Mouse (Mus musculus): Measurements from ENCODE around the gene Kif14. TPM values are rescaled to one million over a fixed set of nuclear protein-coding genes. Genes with fewer than 3 reads are reported as not detected.
"Not testable (repeated sequence)": the region's sequence is repeated elsewhere in the genome, so short reads cannot be mapped to it uniquely, and the experiment has no call there.

Kif14 gene
- polyA plus RNA-seq, 1 experiment from 2014 or later, result 4.6 TPM

- Histone ChIP-seq H3K9ac (no peak overlapping the region), H3K4me1 (replicated peaks) (peaks cover 13% of the 10 kb centered on the region), H3K4me3 (replicated peaks) (no peak overlapping the region), H3K4me2 (replicated peaks) (no peak overlapping the region), H3K36me3 (no peaks in the 10 kb centered on the region), H3K27me3 (replicated peaks) (no peaks in the 10 kb centered on the region), H3K27ac (peak overlapping the region; percentile 77), H3K9me3 (no peaks in the 10 kb centered on the region)
- peak; percentile 54 for ATAC-seq
- whole genome bisulfite sequencing, result 53% methylated on average over 12 of the region's 12 CpGs
Observed at GRCm38 (mm10) chr1:136541618-136542376, 75.7 kb downstream of the Kif14 start.

- no peak overlapping the region for H3K4me2 ChIP-seq (replicated peaks)
- WGBS, result 49% methylated on average over 7 of the region's 7 CpGs
- H3K27me3 ChIP-seq (replicated peaks), result no peaks in the 10 kb centered on the region
- H3K4me1 ChIP-seq (replicated peaks), result peaks cover 13% of the 10 kb centered on the region
- no peaks in the 10 kb centered on the region for H3K9me3 ChIP-seq
- H3K36me3 ChIP-seq, result no peaks in the 10 kb centered on the region
- no peak overlapping the region for H3K4me3 ChIP-seq (replicated peaks)
- 0 out of 2 replicates have a peak overlapping the region, but pooled peaks have one; percentile 40 for H3K27ac ChIP-seq
- ATAC-seq, result no peak
- no peak overlapping the region for H3K9ac ChIP-seq
Observed at GRCm38 (mm10) chr1:136543920-136544319, 77.8 kb downstream of the Kif14 start.

GRCm38 (mm10) chr1:136547068-136547467 lies 80.9 kb downstream of the Kif14 start:
- Histone ChIP-seq H3K4me3 (replicated peaks) (no peak overlapping the region), H3K4me2 (replicated peaks) (no peak overlapping the region), H3K4me1 (replicated peaks) (no peaks in the 10 kb centered on the region), H3K9me3 (no peaks in the 10 kb centered on the region), H3K27me3 (replicated peaks) (no peaks in the 10 kb centered on the region), H3K36me3 (no peaks in the 10 kb centered on the region), H3K27ac (peak overlapping the region; percentile 5; the same call in 1 of the 2 replicates), H3K9ac (no peak overlapping the region)
- WGBS, result 62% methylated on average over 2 of the region's 2 CpGs
- ATAC-seq, result peak; percentile 29; the same call in 1 of the 2 replicates

- no peak overlapping the region for H3K4me2 ChIP-seq (replicated peaks)
- H3K4me3 ChIP-seq (replicated peaks), result no peak overlapping the region
- 93% methylated on average over 6 of the region's 6 CpGs for WGBS
- no peaks in the 10 kb centered on the region for H3K27me3 ChIP-seq (replicated peaks)
- no peaks in the 10 kb centered on the region for H3K36me3 ChIP-seq
- H3K9me3 ChIP-seq, result no peaks in the 10 kb centered on the region
- ATAC-seq, result no peak
- no peaks in the 10 kb centered on the region for H3K4me1 ChIP-seq (replicated peaks)
- H3K9ac ChIP-seq, result no peak overlapping the region
- no peak overlapping the region for H3K27ac ChIP-seq
Observed at GRCm38 (mm10) chr1:136550285-136550684, 84.1 kb downstream of the Kif14 start.

- no peak overlapping the region for H3K4me3 ChIP-seq (replicated peaks)
- H3K27ac ChIP-seq, result no peak overlapping the region
- no peaks in the 10 kb centered on the region for H3K36me3 ChIP-seq
- peak; percentile 48 for ATAC-seq
- no peaks in the 10 kb centered on the region for H3K9me3 ChIP-seq
- H3K9ac ChIP-seq, result no peak overlapping the region
- H3K4me2 ChIP-seq (replicated peaks), result no peak overlapping the region
- 24% methylated on average over 16 of the region's 16 CpGs for WGBS
- H3K27me3 ChIP-seq (replicated peaks), result no peaks in the 10 kb centered on the region
- H3K4me1 ChIP-seq (replicated peaks), result no peaks in the 10 kb centered on the region
Observed at GRCm38 (mm10) chr1:136550851-136551540, 84.9 kb downstream of the Kif14 start.

- no peak overlapping the region for H3K27ac ChIP-seq
- H3K9ac ChIP-seq, result no peak overlapping the region
- no peak for ATAC-seq
- H3K36me3 ChIP-seq, result no peaks in the 10 kb centered on the region
- H3K4me2 ChIP-seq (replicated peaks), result no peak overlapping the region
- H3K9me3 ChIP-seq, result no peaks in the 10 kb centered on the region
- H3K4me3 ChIP-seq (replicated peaks), result no peak overlapping the region
- WGBS, result 89% methylated on average over 3 of the region's 3 CpGs
- H3K4me1 ChIP-seq (replicated peaks), result 0 out of 2 replicates have a peak, but pooled peaks cover 6% of the 10 kb centered on the region
- H3K27me3 ChIP-seq (replicated peaks), result no peaks in the 10 kb centered on the region
Observed at GRCm38 (mm10) chr1:136554686-136555085, 88.5 kb downstream of the Kif14 start.

- Histone ChIP-seq H3K27ac (no peak overlapping the region), H3K36me3 (no peaks in the 10 kb centered on the region), H3K4me2 (replicated peaks) (no peak overlapping the region), H3K4me3 (replicated peaks) (no peak overlapping the region), H3K9me3 (no peaks in the 10 kb centered on the region), H3K4me1 (replicated peaks) (0 out of 2 replicates have a peak, but pooled peaks cover 7% of the 10 kb centered on the region), H3K9ac (no peak overlapping the region), H3K27me3 (replicated peaks) (no peaks in the 10 kb centered on the region)
- WGBS, result 32% methylated on average over 7 of the region's 7 CpGs
- ATAC-seq, result no peak
Observed at GRCm38 (mm10) chr1:136555892-136556291, 89.7 kb downstream of the Kif14 start.

GRCm38 (mm10) chr1:136556643-136557042 lies 90.5 kb downstream of the Kif14 start:
- WGBS, result 90% methylated on average over 2 of the region's 2 CpGs
- not testable (repeated sequence) for H3K4me3 ChIP-seq (replicated peaks); H3K4me2 ChIP-seq (replicated peaks); H3K4me1 ChIP-seq (replicated peaks); H3K27me3 ChIP-seq (replicated peaks); H3K27ac ChIP-seq; H3K36me3 ChIP-seq; H3K9me3 ChIP-seq; ATAC-seq; H3K9ac ChIP-seq

- Histone ChIP-seq H3K9ac (no peak overlapping the region), H3K9me3 (no peaks in the 10 kb centered on the region), H3K4me1 (replicated peaks) (0 out of 2 replicates have a peak, but pooled peaks cover 7% of the 10 kb centered on the region), H3K4me3 (replicated peaks) (no peak overlapping the region), H3K36me3 (no peaks in the 10 kb centered on the region), H3K27me3 (replicated peaks) (no peaks in the 10 kb centered on the region), H3K27ac (no peak overlapping the region), H3K4me2 (replicated peaks) (no peak overlapping the region)
- no peak for ATAC-seq
- WGBS, result 87% methylated on average over 12 of the region's 12 CpGs
Observed at GRCm38 (mm10) chr1:136557436-136557835, 91.3 kb downstream of the Kif14 start.

GRCm38 (mm10) chr1:136558762-136559161 lies 92.6 kb downstream of the Kif14 start:
- ATAC-seq, result no peak
- H3K9ac ChIP-seq, result no peak overlapping the region
- H3K9me3 ChIP-seq, result no peaks in the 10 kb centered on the region
- H3K4me3 ChIP-seq (replicated peaks), result no peak overlapping the region
- H3K4me1 ChIP-seq (replicated peaks), result 0 out of 2 replicates have a peak, but pooled peaks cover 7% of the 10 kb centered on the region
- H3K27me3 ChIP-seq (replicated peaks), result no peaks in the 10 kb centered on the region
- H3K36me3 ChIP-seq, result no peaks in the 10 kb centered on the region
- 59% methylated on average over 5 of the region's 5 CpGs for WGBS
- H3K4me2 ChIP-seq (replicated peaks), result no peak overlapping the region
- H3K27ac ChIP-seq, result no peak overlapping the region

- no peak overlapping the region for H3K9ac ChIP-seq
- H3K27ac ChIP-seq, result no peak overlapping the region
- H3K4me3 ChIP-seq (replicated peaks), result no peak overlapping the region
- H3K4me2 ChIP-seq (replicated peaks), result no peak overlapping the region
- no peaks in the 10 kb centered on the region for H3K36me3 ChIP-seq
- H3K4me1 ChIP-seq (replicated peaks), result 0 out of 2 replicates have a peak, but pooled peaks cover 7% of the 10 kb centered on the region
- WGBS, result 30% methylated on average over 5 of the region's 5 CpGs
- no peak for ATAC-seq
- no peaks in the 10 kb centered on the region for H3K9me3 ChIP-seq
- no peaks in the 10 kb centered on the region for H3K27me3 ChIP-seq (replicated peaks)
Observed at GRCm38 (mm10) chr1:136559284-136559683, 93.1 kb downstream of the Kif14 start.

- WGBS, result 72% methylated on average over 9 of the region's 9 CpGs
- H3K4me2 ChIP-seq (replicated peaks), result no peak overlapping the region
Observed at GRCm38 (mm10) chr1:136559774-136560173, 93.6 kb downstream of the Kif14 start.

More at GRCm38 (mm10) chr1:136559774-136560173, 93.6 kb downstream of the Kif14 start:
- Histone ChIP-seq H3K4me3 (replicated peaks) (no peak overlapping the region), H3K9ac (no peak overlapping the region), H3K9me3 (no peaks in the 10 kb centered on the region), H3K27me3 (replicated peaks) (no peaks in the 10 kb centered on the region), H3K4me1 (replicated peaks) (0 out of 2 replicates have a peak, but pooled peaks cover 7% of the 10 kb centered on the region), H3K27ac (no peak overlapping the region), H3K36me3 (no peaks in the 10 kb centered on the region)
- ATAC-seq, result no peak
